Mouse (Mus musculus): ENCODE data around the gene Enc1.

DNA sequence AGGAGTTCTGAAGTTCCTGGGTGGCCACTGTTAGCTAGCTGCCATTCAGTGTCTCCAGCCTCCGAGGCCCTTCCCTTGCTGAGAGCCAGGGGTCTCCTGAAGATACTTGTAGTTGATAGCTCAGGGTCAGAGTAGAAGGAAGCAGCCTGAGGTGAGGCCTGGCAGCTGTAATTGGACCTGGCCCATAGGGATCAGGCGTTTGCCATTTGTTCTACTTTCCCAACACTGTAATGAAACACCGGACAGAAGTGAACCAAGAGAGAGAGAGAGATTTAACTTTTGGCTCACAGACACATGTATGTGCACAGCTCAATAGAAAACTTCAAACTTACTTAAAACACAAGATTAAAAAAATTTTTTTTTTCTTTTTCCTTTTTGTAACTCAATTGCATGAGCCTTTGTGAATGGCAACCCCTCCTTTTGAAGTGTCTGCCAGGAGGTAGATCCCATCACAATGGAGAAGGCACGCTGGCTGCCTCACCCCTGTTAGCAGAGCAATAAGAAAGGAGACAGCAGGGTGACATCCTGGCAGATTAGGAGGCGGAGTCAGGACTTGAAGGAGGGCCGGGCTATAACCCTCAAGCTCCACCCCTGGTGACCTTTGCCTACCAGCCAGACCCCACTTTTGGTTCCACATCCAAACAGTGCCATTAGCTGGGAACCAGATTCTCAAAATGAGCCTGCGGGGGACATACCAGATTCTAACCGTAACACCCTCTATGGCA lies 19.7 kb downstream of the Enc1 start:
- TF ChIP-seq MAX (IDR thresholded peaks at IDR 0.05; ENCODE audit: low read length) (no peak), CTCF (conservative IDR thresholded peaks at IDR 0.05 in 1 of 2, IDR thresholded peaks at IDR 0.05 in 1 of 2; ENCODE audit: low read depth in 2 of 2, low read length in 2 of 2) (no peak), KAT2A (IDR thresholded peaks at IDR 0.05; ENCODE audit: insufficient replicate concordance, low read length) (no peak)

Data from CH12.LX (cell line).